Mouse (Mus musculus) kidney, adult 18-20 months (tissue): ENCODE data around the gene Gm49318.
"Not testable (repeated sequence)": the region's sequence is repeated elsewhere in the genome, so short reads cannot be mapped to it uniquely, and the experiment has no call there.

Source experiments
- DNase-seq: peaks from one replicate; pipeline ENCODE4 v3.0.0; 2021

The Gm49318 gene

GRCm38 (mm10) chr9:22070791-22071573, at the start of gene Gm49318, which contains the start of gene Zfp653:
TSS of gene Gm49318 (minus strand) at chr9:22071259.
TSS of gene Zfp653 (minus strand) at chr9:22071376.
- peak; percentile 96 for DNase-seq

GRCm38 (mm10) chr9:22119543-22119942, 48.5 kb upstream of the Gm49318 start:
- no peak for DNase-seq

GRCm38 (mm10) chr9:22117754-22118456, 46.8 kb upstream of the Gm49318 start:
- peak; percentile 56 for DNase-seq

GRCm38 (mm10) chr9:22116740-22117426, 45.8 kb upstream of the Gm49318 start, which contains the start of gene Elof1:
TSS of gene Elof1 (minus strand) at chr9:22117172.
- peak; percentile 95 for DNase-seq

GRCm38 (mm10) chr9:22116086-22116485, 45.0 kb upstream of the Gm49318 start:
- DNase-seq, result no peak

GRCm38 (mm10) chr9:22115635-22116034, 44.6 kb upstream of the Gm49318 start:
- no peak for DNase-seq

- no peak for DNase-seq
These were observed 37.1 kb upstream of the Gm49318 start for GRCm38 (mm10) chr9:22108194-22108593.

GRCm38 (mm10) chr9:22099922-22100321, 28.9 kb upstream of the Gm49318 start:
- no peak for DNase-seq

- no peak for DNase-seq
These were observed 28.1 kb upstream of the Gm49318 start, which contains the start of gene Cnn1 for GRCm38 (mm10) chr9:22098993-22099696. TSS of gene Cnn1 (plus strand) at chr9:22099216.

- peak; percentile 81 for DNase-seq
These were observed 24.8 kb upstream of the Gm49318 start for GRCm38 (mm10) chr9:22095854-22096307.

- no peak for DNase-seq
These were observed 21.7 kb upstream of the Gm49318 start for GRCm38 (mm10) chr9:22092746-22093145.

- no peak for DNase-seq
These were observed 18.9 kb upstream of the Gm49318 start for GRCm38 (mm10) chr9:22089986-22090385.

GRCm38 (mm10) chr9:22089281-22089680, 18.2 kb upstream of the Gm49318 start:
- DNase-seq, result no peak

GRCm38 (mm10) chr9:22087034-22087618, 16.1 kb upstream of the Gm49318 start:
- no peak for DNase-seq

GRCm38 (mm10) chr9:22086012-22086411, 15.0 kb upstream of the Gm49318 start:
- DNase-seq, result no peak

- DNase-seq, result peak; percentile 93
These were observed 14.2 kb upstream of the Gm49318 start, which contains the start of gene Ecsit for GRCm38 (mm10) chr9:22085022-22085834. TSS of gene Ecsit (minus strand) at chr9:22085438.

GRCm38 (mm10) chr9:22084667-22085021, 13.6 kb upstream of the Gm49318 start:
- DNase-seq, result no peak

- DNase-seq, result no peak
These were observed 5.2 kb upstream of the Gm49318 start for GRCm38 (mm10) chr9:22076223-22076622.

GRCm38 (mm10) chr9:22075778-22076177, 4.7 kb upstream of the Gm49318 start:
- not testable (repeated sequence) for DNase-seq

GRCm38 (mm10) chr9:22072276-22072675, 1.2 kb upstream of the Gm49318 start:
- no peak for DNase-seq

GRCm38 (mm10) chr9:22069881-22070553, 1.0 kb downstream of the Gm49318 start:
- no peak for DNase-seq
